Mouse (Mus musculus): ENCODE measurements around the gene Gm3139.
"Not testable (repeated sequence)": the region's sequence is repeated elsewhere in the genome, so short reads cannot be mapped to it uniquely, and the experiment has no call there.

Gene Gm3139

GRCm38 (mm10) chr5:94525987-94526386 lies at the start of gene Gm3139:
TSS of gene Gm3139 (plus strand) at chr5:94526287.
- in situ Hi-C loops (cut with MboI; ENCODE audit: unreplicated experiment in 2 of 2), result not testable (repeated sequence)
